Mouse (Mus musculus) midbrain, embryonic 11.5 days (tissue): ENCODE measurements around the gene Fam19a5. TPM values are rescaled to one million over a fixed set of nuclear protein-coding genes. Genes with fewer than 3 reads are reported as not detected.

ENCODE experiments used
- microRNA-seq: library from miRNA; unstranded; fragments of <30 nt; microRNA quantifications from one replicate; pipeline ENCODE4, GENCODE M21; 2017
- polyA plus RNA-seq: library from polyadenylated mRNA; unstranded; fragments of >200 nt; fragmentation: Nextera tagmentation; extraction: Ambion mirVana; gene quantifications from 2 replicates; pipeline ENCODE4 v1.2.1, GENCODE M21; 2014

Gene Fam19a5
- polyA plus RNA-seq, 1 experiment from 2014 or later = 5.8 TPM

Small RNA genes within 50 kb of the gene (microRNA-seq; reads per million reads assigned to microRNA genes)
- gene Mir6393 = not detected
